Mouse (Mus musculus): Measurements from ENCODE around the gene Fam168a.
"Not testable (repeated sequence)": the region's sequence is repeated elsewhere in the genome, so short reads cannot be mapped to it uniquely, and the experiment has no call there.

Gene Fam168a

DNA sequence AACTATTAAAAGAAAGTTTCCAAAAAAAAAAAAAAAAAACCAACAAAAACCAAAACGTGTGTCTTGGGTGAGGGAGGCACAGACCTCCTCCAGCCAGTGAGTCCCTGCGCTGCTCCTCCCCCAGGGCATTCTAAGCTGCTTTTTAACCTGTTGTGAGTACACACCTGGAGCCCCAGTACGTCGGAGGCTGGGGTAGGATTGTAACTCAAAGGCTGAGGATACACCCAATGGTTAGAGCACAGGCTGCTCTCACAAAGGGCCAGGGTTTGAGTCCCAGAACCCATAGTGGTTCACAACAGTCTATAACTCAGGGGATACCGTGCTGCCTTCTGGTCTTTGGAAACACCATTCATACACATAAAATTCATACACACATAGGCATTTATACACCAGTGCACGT, 135.2 kb downstream of the Fam168a start:
- no peak for DNase-seq (ENCODE audit: low spot score in 2 of 2)

DNA sequence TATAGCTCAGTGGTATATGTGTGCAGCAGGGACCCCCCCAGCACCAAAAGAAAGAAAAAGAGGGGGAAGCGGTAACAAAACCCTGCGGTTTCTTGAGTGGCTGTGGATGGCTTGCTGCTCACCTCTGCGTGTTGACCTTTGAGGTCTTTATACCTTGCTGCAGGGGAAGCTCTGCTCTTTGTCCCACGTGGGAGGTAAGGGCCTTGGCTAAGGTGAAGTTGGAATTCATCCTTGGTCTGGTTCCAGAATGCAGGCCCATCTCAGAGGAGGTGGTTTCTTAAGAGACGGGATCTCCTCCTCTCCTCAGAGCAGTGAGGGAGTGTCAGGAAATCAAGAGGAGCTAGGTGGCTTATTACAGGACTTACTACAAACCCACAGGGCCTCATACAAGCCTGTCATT, 135.7 kb downstream of the Fam168a start:
- DNase-seq (ENCODE audit: low spot score in 2 of 2), result no peak

DNA sequence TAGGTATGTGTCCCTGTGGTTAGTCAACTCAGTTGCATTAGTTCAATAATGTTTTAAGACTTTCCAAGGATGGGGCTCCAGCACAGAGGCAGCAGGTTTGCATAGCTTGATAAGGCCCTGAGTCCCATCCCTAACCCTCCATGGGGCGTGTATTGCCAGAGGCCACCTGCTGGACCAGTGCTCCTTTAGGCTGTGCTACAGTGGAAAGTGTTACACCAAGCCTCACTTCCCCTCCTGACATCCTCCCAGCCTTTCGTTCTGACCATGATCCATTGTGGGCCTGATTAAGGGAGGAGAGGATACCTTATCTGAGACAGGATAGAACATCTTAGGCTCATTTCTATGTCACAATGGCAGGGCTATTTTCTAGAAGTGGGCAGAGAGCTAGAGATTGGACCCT, 137.4 kb downstream of the Fam168a start:
- DNase-seq (ENCODE audit: low spot score in 2 of 2), result no peak

DNA sequence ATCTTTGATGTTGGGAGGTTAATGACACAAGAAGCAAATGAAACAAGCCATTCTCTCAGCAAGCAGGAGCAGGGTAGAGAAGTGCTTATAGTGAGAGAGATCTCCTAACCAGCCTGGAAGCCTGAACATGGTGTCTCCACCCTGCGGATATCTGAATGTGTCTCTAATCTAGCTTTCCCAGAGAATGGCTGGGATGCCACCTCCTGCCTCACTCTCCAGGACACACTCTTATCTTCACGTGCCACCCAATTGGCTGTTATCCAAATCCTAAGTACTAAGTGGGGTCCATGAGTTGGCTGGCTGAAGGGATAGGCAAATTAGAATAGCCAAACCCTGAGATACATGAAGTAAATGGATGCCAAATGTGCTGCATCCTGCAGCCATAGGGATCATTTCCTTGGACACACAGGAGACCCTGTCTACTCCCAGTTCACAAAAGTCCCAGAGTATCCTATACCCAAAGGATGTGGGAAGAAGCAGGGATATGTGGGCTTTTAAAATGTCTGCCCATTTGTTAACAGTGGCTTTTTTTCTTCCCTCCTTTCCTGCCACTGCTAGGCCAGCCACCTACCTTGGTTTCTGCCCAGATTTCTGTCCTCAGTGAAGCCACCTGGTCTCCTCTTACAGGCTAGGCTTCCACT, 138.1 kb downstream of the Fam168a start:
- DNase-seq (ENCODE audit: low spot score in 2 of 2), result peak; percentile 41 to 68

DNA sequence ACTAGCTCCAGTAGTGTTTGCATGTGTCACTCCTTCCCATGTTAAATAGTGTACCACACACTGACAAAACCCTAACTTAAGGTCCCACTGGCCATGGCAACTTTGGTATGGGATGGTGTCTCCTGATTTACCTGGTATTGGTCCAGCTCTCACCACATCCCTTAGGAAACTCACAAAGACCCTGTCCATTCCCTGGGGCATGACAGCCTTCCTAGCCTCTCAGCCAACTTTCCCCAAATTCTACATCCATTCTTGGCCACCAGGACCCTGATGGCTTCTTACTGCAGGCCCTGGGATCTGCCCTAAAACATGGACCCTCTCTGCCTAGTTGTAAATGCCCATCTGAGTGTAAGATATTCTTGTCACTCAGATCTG, 138.6 kb downstream of the Fam168a start:
- DNase-seq (ENCODE audit: low spot score in 2 of 2), result no peak

DNA sequence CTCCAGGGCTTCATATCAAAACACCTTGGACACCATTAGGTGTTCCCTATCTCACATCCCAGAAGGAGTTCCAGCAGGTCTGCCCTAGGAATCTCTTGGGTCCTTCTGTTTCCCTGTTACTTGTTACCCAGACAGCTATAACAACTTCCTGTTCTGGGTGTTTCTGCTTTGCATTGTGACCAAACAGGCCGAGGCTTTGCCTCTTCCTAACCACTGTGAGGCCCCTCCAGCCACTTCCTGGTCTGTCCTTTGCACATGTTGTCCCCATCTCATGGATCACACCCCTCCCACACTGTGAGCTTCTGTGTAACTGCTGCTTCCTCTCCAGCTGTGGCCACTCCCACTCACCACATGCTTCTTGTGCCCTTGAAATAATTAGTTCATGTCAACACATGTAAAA, 139.0 kb downstream of the Fam168a start:
- peak; percentile 42 to 52 for DNase-seq (ENCODE audit: low spot score in 2 of 2)

DNA sequence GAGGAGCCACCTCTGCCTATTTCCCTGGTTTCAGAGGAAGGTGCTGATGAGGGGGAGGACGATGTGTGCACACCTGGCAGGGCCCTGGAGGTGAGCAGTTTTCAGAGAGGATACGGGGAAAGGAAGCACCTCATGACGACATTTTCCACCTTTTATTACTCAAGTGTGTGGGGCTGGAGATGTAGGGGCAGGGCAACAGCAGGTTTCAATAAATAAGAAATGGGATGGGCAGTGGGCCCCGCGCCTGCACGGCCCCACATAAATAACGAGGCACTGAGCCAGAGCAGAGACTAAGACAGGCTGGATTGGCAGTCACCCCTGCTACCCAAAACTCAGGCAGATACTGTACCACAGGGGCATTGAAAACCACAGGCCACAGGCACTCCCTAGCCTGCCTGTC, 139.6 kb downstream of the Fam168a start:
- not testable (repeated sequence) for DNase-seq (ENCODE audit: low spot score in 2 of 2)

DNA sequence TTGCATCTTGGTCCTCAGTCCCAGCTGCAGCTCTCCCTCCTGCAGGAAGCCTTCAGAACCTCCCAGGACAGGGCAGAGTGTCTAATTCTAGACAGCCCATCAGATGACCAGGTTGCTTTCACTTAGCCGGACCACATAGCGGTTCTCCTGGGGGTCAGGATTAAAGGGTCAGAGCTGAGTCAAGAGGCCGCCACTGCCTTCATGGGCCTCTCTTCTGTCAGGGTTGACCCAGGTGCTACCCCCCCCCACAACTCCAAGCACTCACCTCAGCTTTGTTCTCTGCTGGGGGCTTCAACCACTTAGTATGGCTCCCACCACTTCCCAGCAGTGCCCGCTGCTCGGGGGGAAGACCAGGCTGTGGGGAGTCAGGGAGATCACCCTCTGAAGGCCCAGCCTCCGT, 140.7 kb downstream of the Fam168a start:
- no peak for DNase-seq (ENCODE audit: low spot score in 2 of 2)

DNA sequence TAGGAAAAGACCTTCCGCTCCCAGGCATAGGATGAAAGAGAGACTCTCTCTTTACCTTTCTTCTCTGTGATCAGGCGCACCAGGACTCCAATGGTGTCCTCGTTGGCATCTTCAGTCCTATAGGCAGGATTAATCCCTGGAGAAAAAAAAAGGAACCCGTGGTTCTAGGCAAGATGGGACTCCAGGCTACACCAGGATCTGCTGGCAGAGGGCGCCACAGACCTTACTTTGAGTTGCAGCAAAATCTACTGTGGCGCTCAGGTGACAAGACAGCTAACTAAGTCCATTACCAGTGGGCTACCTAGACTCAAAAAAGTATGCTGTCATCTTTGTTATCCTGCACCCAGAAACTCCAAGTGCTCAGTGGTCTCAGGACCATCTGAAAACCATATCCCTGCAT, 142.3 kb downstream of the Fam168a start:
- DNase-seq (ENCODE audit: low spot score in 2 of 2), result peak; percentile 62 to 72

DNA sequence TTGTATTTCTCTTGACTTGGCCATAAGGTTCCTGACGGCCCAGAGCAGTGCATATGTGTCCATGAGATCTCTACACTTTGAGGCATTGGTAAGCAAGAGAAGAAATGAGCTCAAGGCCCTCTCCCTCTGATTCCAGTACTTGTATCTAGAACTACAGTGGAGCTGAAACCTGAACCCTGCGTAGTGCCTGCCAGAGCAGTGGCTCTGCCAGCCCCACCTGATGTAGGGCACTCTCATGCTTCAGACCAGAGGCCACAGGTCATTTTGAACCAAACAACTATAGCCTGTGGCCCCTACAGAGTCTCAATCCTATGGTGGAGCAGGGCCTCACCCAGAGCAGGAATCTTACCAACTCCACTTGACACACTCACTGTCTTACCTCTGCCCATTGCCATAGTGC, 143.1 kb downstream of the Fam168a start:
- no peak for DNase-seq (ENCODE audit: low spot score in 2 of 2)

DNA sequence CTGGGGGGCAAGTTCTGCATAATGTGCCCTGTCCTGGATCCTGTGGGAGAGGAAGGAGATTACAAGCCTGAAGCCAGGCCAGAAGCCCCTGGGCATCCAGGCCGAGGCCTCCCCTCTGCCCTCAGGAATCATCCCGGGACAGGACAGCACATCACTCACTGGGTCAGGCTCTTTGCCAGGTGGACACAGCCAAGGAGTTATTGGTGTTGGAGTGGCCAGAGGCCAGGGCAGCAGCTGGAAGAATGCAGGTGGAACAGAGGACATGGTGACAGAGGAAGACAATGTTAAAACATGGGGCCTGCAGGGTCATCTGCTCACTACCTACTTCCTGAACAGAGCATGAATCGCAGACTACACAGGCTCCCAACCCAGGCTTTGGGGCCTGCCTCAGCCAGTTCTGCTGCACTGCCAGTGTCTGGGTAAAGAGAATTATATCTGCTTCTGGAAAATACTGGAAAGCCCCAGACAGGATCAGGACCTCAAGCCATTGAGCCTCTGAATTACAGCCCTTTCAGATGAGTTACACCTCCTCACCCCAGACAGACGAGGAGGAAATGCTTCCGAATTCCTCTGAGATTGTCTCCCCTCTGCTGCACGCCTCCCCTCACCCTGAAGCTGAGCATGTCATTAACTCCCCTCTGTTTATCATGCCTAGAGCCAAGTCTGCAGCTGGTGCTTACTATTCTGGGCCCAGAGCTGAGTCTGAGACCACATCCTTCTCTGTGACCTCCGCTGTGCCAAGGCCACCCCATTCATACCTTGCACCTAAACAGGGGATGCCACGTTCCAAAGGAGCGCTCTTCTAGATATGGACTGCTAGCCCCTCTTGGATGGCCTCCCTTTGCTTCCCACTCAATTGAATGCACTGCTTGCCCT, 145.3 kb downstream of the Fam168a start:
- no peak for DNase-seq (ENCODE audit: low spot score in 2 of 2)

DNA sequence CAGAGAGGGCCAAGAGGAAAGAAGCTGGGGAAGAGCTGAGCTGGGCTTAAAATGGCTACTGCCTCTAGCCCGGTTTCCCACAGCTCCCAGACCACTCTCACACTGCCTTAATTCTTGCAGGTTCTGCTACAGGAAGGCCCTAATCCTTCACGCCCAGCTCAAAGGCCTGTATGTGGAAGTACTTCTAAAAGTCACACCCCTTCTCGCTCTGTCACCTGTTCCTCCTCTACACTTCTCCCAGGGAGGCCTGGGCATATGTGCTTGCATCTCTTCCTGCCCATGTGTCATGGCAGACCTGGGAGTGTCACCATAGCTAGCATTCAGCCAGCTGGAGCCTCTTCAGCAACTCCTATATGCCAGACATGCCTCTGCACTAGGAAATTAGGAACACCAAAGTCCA, 147.0 kb downstream of the Fam168a start:
- DNase-seq (ENCODE audit: low spot score in 2 of 2), result no peak

DNA sequence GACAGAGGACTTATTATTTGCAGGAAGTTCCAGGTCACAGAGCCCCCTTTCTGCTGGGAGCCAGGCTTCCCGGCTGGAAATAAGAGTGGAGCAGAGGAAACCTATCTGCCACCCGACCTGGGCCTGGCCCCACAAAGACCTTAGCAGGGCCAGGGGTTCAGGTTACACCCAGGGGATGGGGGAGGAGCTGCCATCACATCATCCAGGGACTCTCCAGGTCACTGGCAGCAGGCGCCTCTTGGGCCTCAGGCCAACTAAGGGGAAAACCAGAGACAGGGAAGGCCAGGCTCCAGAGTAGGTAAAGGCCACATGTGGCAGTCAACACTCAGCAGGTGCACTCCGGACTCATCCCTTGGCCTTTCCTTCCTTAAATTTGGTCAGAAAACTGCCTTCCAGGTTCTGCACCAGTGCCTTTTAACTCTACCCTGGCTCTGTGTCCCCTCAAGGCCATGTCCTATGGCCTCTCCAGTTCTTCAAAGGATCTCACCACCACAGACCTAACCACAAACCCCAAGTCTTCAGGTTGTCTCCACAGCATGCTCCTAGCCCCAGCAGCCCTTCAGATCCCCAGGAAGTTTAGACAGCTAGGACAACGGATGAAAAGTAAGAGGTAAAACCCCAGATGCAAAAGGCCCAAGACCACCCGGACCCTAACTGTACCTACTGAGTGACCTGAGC, 147.8 kb downstream of the Fam168a start:
- no peak for DNase-seq (ENCODE audit: low spot score in 2 of 2)

DNA sequence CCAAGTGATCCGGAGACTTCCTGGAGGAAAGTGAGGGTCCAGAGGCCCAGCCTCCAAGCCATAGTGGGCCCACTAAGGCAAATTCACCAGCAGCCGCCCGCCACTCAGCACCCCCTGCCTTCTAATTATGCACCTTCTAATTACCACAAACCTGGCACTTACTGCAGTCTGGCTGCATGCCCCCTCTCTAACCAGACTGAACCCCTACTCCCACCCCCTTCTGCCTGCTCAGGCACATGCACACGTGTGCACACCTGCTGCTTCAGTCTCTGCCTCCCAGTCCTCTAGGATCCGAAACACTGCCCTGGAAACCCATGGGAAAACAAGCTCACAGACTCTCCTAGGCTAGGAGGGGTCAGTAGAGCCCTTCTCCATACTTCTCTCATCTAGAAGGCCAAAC, 148.4 kb downstream of the Fam168a start:
- no peak for DNase-seq (ENCODE audit: low spot score in 2 of 2)

DNA sequence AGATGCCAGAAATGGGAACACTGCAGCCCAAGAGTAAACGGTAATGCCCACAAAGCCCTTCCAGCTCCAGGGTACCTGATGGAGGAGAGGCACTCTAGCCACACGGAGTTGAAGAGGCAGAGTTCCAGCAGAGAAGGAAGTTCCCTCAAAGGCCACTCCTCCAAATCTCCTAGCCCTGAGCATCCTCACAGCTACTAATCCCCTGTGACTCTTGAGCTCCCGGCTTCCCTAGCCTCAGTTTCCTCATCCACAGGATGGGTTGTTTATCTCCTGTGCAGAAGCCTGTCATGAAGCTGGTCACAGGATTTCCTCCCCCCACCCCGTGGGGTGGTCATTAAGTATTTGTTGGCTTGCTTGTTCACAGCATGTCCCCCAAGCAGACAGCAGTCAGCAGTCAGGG, 148.9 kb downstream of the Fam168a start:
- DNase-seq (ENCODE audit: low spot score in 2 of 2), result no peak

DNA sequence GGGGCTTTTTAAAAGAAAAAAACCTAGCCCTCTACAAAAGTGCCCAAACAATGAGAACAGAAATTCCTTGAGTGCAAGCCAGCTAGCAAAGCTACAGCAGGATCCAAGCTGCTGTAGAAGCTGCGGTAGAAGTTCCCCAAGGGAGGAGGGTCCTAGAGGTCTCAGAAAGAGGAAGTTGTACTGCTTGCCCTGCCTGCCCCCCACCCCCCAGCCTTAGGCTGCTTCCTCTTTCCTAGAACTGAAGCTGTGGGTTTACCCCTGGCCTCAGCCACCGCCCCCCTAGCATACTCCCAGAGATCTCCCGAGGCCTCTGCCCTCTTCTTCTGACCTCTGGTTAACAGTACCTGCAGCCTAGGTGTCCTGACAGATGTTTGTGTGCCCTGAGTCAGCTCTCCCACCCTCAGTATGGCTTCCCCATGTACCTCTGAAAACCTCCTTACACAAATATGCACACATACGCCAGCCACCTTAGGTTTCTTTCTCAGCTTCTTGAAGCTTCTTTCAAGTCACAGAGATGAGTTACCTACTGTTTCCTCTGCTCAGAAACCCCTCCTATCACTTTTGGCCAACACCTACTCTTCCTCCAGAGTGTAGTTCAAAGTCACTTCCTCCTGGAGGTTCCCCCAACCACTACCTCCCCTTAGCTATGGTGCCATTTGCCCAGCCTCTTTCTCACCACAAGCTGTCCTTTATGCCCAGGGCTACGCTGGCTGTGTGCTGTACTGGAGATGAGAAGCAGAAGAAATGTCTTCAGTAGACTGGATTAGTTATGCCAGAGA, 149.5 kb downstream of the Fam168a start:
- DNase-seq (ENCODE audit: low spot score in 2 of 2), result peak; percentile 50 to 72

DNA sequence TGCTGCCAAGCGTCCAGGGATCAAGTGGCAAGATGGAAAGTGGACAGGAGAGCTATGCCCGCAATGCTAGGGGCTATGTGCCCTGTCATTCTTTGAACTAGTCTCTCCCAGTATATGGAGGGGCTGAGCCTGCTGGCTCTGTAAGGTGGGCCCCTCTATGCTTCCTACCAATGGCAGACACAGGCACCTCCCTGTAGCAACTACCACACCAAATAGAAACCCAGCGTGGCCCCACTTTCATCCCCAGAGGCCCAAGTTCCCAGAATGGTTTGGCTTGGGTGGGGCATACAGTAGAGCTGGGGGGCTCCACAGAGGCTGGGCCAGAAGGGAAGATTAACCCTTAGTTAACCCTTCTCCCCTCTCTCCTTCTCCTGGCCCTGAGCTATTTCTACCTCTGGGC, 154.0 kb downstream of the Fam168a start:
- no peak for DNase-seq (ENCODE audit: low spot score in 2 of 2)

DNA sequence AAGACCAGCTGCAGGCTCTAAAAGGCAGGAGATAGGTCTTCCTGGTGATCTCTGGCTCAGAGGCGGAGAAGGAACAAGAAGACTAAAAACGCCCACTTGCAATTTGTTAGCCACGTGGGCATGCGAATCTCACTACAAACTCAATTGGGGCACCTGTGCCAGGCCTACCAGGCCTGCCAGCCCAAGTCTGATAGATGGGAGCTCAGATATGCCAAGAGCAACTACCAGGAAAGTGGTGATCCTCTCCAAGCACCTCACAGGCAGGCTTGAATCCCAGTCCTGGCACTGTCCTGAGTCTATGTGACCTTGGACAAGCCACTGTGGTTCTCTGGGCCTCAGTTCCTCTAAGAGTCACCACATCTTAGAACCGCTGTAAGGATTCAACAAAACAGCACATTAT, 154.8 kb downstream of the Fam168a start:
- DNase-seq (ENCODE audit: low spot score in 2 of 2), result no peak

DNA sequence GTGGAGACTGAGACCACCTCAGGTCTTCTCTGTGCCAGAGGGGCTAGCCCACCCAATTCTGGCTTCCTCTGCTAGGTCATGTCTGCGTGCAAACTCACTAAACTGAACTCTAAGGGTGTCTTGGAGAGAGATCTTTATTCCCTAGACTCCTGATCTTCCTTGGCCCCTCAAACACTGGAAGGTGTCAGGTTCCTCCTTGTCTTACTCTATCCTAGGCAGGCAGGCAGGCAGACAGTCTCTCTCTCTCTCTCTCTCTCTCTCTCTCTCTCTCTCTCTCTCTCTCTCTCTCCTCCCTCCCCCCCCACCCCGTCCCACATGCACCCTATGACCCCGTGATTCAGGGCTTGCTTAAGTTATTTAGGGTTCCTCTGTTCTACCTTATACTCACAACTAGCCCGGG, 155.9 kb downstream of the Fam168a start:
- no peak for DNase-seq (ENCODE audit: low spot score in 2 of 2)

DNA sequence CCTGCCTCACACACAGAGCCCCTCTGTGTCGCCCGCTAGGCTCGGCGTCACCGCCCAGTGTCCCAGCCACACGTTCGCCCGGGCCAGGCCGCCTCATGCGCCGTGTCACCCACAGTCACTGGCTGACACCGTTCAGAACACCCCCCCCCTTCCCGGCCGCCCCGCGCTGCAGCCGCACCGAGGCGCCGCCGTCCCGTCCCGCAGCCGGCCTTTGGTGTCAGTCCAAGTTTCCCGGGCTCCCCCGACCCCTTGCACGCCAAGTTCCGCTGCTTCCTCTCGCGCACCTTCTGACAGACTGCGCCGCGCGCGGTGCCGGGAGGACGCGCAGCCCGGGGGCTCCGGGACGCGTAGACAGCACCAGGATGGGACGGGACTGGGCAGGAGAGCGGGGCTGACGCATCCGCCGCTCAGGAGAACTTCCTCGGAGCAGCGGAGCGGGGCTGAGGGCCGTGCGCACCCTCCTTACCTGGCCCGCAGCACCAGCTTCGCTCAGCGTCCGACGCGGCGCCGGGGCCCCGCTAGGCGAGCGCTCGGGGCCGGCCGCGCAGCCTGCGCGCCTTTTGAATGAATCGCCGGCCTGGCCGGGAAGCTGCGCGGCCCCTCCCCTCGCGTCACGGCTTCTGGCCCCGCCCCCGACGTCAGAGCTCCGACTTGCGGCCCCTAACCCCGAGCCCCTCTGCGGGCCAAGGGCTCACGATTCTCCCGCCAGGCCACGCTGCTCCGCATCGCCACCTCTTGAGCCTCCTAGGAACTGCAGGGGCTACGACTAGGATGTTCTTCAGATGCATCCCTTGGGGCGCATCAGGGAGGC, 156.6 kb downstream of the Fam168a start, which contains the start of gene Relt:
Gene Relt, minus strand, starts transcription at position 619 of the 811 bp plus-strand sequence.
- peak; percentile 99 for DNase-seq (ENCODE audit: low spot score in 2 of 2)

DNA sequence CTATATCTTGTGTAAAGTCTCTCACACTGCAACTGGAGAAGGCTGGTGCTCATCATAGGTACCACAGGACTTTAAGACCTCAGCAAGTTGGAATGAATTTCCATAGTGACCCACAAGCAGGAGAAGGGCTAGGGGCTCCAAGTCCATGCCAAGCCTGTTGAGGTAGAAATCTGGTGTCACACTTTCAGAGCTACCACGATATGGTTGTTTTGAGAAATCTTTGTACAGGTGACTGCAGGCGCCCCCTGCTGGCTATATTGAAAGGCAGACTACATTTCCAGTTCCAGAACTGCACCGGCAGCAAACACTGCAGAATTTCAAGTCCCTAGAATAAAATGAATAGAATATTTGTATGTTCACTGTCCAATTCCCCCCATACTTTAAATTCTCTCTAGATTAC, 160.2 kb downstream of the Fam168a start:
- peak; percentile 61 to 77 for DNase-seq (ENCODE audit: low spot score in 2 of 2)

All from spleen, postnatal 14 days (tissue).